Comparison of ENCODE assay signal across 8 mouse cellular contexts in genomic region chr17:27032869-27033268, GRCm38 (mm10). TPM values are rescaled to one million over a fixed set of nuclear protein-coding genes. Genes with fewer than 3 reads are reported as not detected.
DNase-seq lines count a peak whose midpoint lies in the region; ATAC-seq and TF ChIP-seq lines count a peak whose summit lies in the region.

No protein-coding gene starts in this region.

- TF ChIP-seq CTCF in cerebellum, adult 2 months (IDR thresholded peaks at IDR 0.05; ENCODE audit: borderline replicate concordance, insufficient read depth, low read depth, low read length), result peak; percentile 99

- peak overlapping the region; percentile 27; the same call in 1 of the 2 replicates for H3K4me2 ChIP-seq in hindbrain, embryonic 12.5 days (replicated peaks)

- no peak overlapping the region for H3K27ac ChIP-seq in cerebellum, adult 2 months (ENCODE audit: insufficient read depth, low read length)
- no peak overlapping the region for H3K27ac ChIP-seq in hindbrain, embryonic 12.5 days

- TF ChIP-seq POLR2A in cerebellum, adult 2 months (IDR thresholded peaks at IDR 0.05; ENCODE audit: borderline replicate concordance, insufficient read depth, low read length), result no peak

- H3K9me3 ChIP-seq in hindbrain, embryonic 12.5 days (replicated peaks), result no peaks in the 10 kb centered on the region

- peak; percentile 95 for DNase-seq in R1 (ENCODE audit: low read depth, low spot score)
- peak; percentile 60 to 85 for DNase-seq in cerebellum, adult 2 months
- peak; percentile 73 to 74 for DNase-seq in layer of hippocampus, postnatal 14 days (ENCODE audit: low spot score in 2 of 2)
- peak; percentile 78 for DNase-seq in right cerebral cortex, postnatal 4 days

- H3K4me3 ChIP-seq in cerebellum, adult 2 months (replicated peaks; ENCODE audit: insufficient read depth, low read depth, low read length), result no peak overlapping the region
- H3K4me3 ChIP-seq in hindbrain, embryonic 12.5 days, result no peak overlapping the region

- WGBS in cerebellum, adult 2 months, result 1% methylated on average over 14 of the region's 14 CpGs
- WGBS in hindbrain, embryonic 12.5 days, result 2% methylated on average over 14 of the region's 14 CpGs

- H3K36me3 ChIP-seq in hindbrain, embryonic 12.5 days, result no peaks in the 10 kb centered on the region

- 0 out of 2 replicates have a peak, but pooled peaks have one; percentile 27 for ATAC-seq in frontal cortex, adult (ENCODE audit: low TSS enrichment)
- ATAC-seq in hindbrain, embryonic 12.5 days (ENCODE audit: low FRiP score), result peak; percentile 56
- ATAC-seq in megakaryocyte, adult 5-6 weeks (ENCODE audit: poor library complexity, severe bottlenecking), result peak; percentile 58
- ATAC-seq in activated CD4-positive, CD25-positive, alpha-beta regulatory T cell, adult 4 months, result no peak

- no peaks in the 10 kb centered on the region for H3K27me3 ChIP-seq in cerebellum, adult 2 months (ENCODE audit: control insufficient read depth, insufficient read depth, low read length)
- peaks cover 5% of the 10 kb centered on the region; the same call in 1 of the 2 replicates for H3K27me3 ChIP-seq in hindbrain, embryonic 12.5 days

- H3K4me1 ChIP-seq in cerebellum, adult 2 months (ENCODE audit: control insufficient read depth, insufficient read depth, low read length), result 0 out of 2 replicates have a peak, but pooled peaks cover under 1% of the 10 kb centered on the region
- H3K4me1 ChIP-seq in hindbrain, embryonic 12.5 days, result peaks cover 17% of the 10 kb centered on the region; the same call in 1 of the 2 replicates

- H3K9ac ChIP-seq in hindbrain, embryonic 12.5 days, result no peak overlapping the region

RNA-seq across cellular contexts. Expression of gene Bak1, which starts 4.1 kb away (rescaled TPM):
- 19.0 and 19.9 TPM in 2 replicates for polyA plus RNA-seq in cerebellum, adult 2 months (2012; rRNA removed)
- polyA plus RNA-seq in hindbrain, embryonic 12.5 days (2016; fragmentation: Nextera tagmentation; extraction: Ambion mirVana), result 3.3 and 3.5 TPM in 2 replicates
- 10 to 100 TPM; 23.8 to 25.0 TPM for total RNA-seq in layer of hippocampus, postnatal 14 days (2021)
- total RNA-seq in megakaryocyte, adult 5-6 weeks (2015), result 115 and 120 TPM in 2 replicates
- total RNA-seq in megakaryocyte, adult 5-6 weeks (2017), result 70.4 and 71.5 TPM in 2 replicates
- polyA plus RNA-seq in activated CD4-positive, CD25-positive, alpha-beta regulatory T cell, adult 4 months (2017; shearing (Covaris generic)), result 10 to 100 TPM in 1 of 2 experiments, 1 to 10 TPM in 1; 9.8 to 17.6 TPM

RNA-seq across cellular contexts. Expression of gene Itpr3, which starts 24.2 kb away (rescaled TPM):
- polyA plus RNA-seq in cerebellum, adult 2 months (2012; rRNA removed), result 6.5 and 7.6 TPM in 2 replicates
- 2.5 and 2.8 TPM in 2 replicates for polyA plus RNA-seq in hindbrain, embryonic 12.5 days (2016; fragmentation: Nextera tagmentation; extraction: Ambion mirVana)
- total RNA-seq in layer of hippocampus, postnatal 14 days (2021), result 1 to 10 TPM; 2.3 to 5.3 TPM
- total RNA-seq in megakaryocyte, adult 5-6 weeks (2015), result 5.9 and 6.2 TPM in 2 replicates
- total RNA-seq in megakaryocyte, adult 5-6 weeks (2017), result 10.9 and 12.2 TPM in 2 replicates
- polyA plus RNA-seq in activated CD4-positive, CD25-positive, alpha-beta regulatory T cell, adult 4 months (2017; shearing (Covaris generic)), result 1 to 10 TPM; 5.8 to 6.4 TPM

RNA-seq across cellular contexts. Expression of gene Zbtb9, which starts 59.9 kb away (rescaled TPM):
- polyA plus RNA-seq in cerebellum, adult 2 months (2012; rRNA removed), result 13.9 and 14.7 TPM in 2 replicates
- polyA plus RNA-seq in hindbrain, embryonic 12.5 days (2016; fragmentation: Nextera tagmentation; extraction: Ambion mirVana), result 19.4 and 19.7 TPM in 2 replicates
- 10 to 100 TPM; 11.7 to 14.1 TPM for total RNA-seq in layer of hippocampus, postnatal 14 days (2021)
- total RNA-seq in megakaryocyte, adult 5-6 weeks (2015), result 4.5 and 4.7 TPM in 2 replicates
- total RNA-seq in megakaryocyte, adult 5-6 weeks (2017), result 13.3 and 14.4 TPM in 2 replicates
- polyA plus RNA-seq in activated CD4-positive, CD25-positive, alpha-beta regulatory T cell, adult 4 months (2017; shearing (Covaris generic)), result 1 to 10 TPM; 8.6 to 9.8 TPM
